Mouse (Mus musculus) MEL (cell line): ENCODE data around the gene Akap12.

Source experiments
- CTCF ChIP-seq, 3 experiments: IDR thresholded peaks in 2 of 3; conservative IDR thresholded peaks in 1 of 3; 2 replicates each; pipeline ENCODE4 v1.5.1; 2011 to 2012; ENCODE audit warnings: low read length in 3 of 3, low read depth in 2 of 3, mild to moderate bottlenecking in 2 of 3, improper control_type of control experiment in 1 of 3, inconsistent platforms in 1 of 3, mixed read lengths in 1 of 3, moderate library complexity in 1 of 3; ENCODE audit not compliant: control insufficient read depth in 1 of 3, insufficient read depth in 1 of 3, poor library complexity in 1 of 3, severe bottlenecking in 1 of 3
- EP300 ChIP-seq, 2 experiments: IDR thresholded peaks; 2 replicates each; pipeline ENCODE4 v1.6.1; 2011; ENCODE audit warnings: improper control_type of control experiment in 2 of 2, low read length in 2 of 2, low read depth in 1 of 2, mild to moderate bottlenecking in 1 of 2
- GATA1 ChIP-seq: IDR thresholded peaks from 2 replicates; pipeline ENCODE4 v1.6.1; 2011; ENCODE audit warnings: low read depth, low read length, improper control_type of control experiment
- MAFK ChIP-seq: IDR thresholded peaks from 2 replicates; pipeline ENCODE4 v1.6.1; 2011; ENCODE audit warnings: low read depth, mild to moderate bottlenecking, low read length, improper control_type of control experiment, borderline replicate concordance
- MEF2A ChIP-seq: IDR thresholded peaks from 2 replicates; pipeline ENCODE4 v1.6.1; 2014; ENCODE audit warnings: low read depth, mild to moderate bottlenecking, inconsistent platforms, low read length, improper control_type of control experiment; ENCODE audit not compliant: poor library complexity, insufficient replicate concordance, severe bottlenecking; ENCODE audit errors: extremely low read depth
- NELFE ChIP-seq: IDR thresholded peaks from 2 replicates; pipeline ENCODE4 v1.6.1; 2011; ENCODE audit warnings: low read depth, low read length, improper control_type of control experiment
- POLR2A ChIP-seq, 2 experiments: IDR thresholded peaks; 2 replicates each; pipeline ENCODE4 v1.6.1; 2011 to 2012; ENCODE audit warnings: low read length in 2 of 2, mild to moderate bottlenecking in 2 of 2, control low read depth in 1 of 2, improper control_type of control experiment in 1 of 2, low read depth in 1 of 2, moderate library complexity in 1 of 2; ENCODE audit not compliant: control insufficient read depth in 1 of 2, insufficient read depth in 1 of 2, poor library complexity in 1 of 2
- RCOR1 ChIP-seq: IDR thresholded peaks from 2 replicates; pipeline ENCODE4 v1.6.1; 2012; ENCODE audit warnings: low read depth, mild to moderate bottlenecking, inconsistent platforms, low read length, improper control_type of control experiment
- SIN3A ChIP-seq: IDR thresholded peaks from 2 replicates; pipeline ENCODE4 v1.6.1; 2012; ENCODE audit warnings: low read length, improper control_type of control experiment, inconsistent platforms
- UBTF ChIP-seq: IDR thresholded peaks from 2 replicates; pipeline ENCODE4 v1.6.1; 2012; ENCODE audit warnings: low read depth, mild to moderate bottlenecking, inconsistent platforms, low read length, improper control_type of control experiment, moderate library complexity, borderline replicate concordance; ENCODE audit not compliant: insufficient read depth

GRCm38 (mm10) chr10:4376461-4376860 is 110.3 kb downstream of the Akap12 start:
- no peak for TF ChIP-seq RCOR1
- TF ChIP-seq POLR2A (IDR thresholded peaks at IDR 0.05; ENCODE audit: control insufficient read depth in 1 of 2, insufficient read depth in 1 of 2, low read depth in 1 of 2, low read length in 2 of 2, poor library complexity in 1 of 2), result no peak
- TF ChIP-seq SIN3A, result no peak
- no peak for TF ChIP-seq MEF2A
- no peak for TF ChIP-seq GATA1
- TF ChIP-seq NELFE, result no peak
- no peak for TF ChIP-seq CTCF (IDR thresholded peaks at IDR 0.05 in 2 of 3, conservative IDR thresholded peaks at IDR 0.05 in 1 of 3; ENCODE audit: control insufficient read depth in 1 of 3, insufficient read depth in 1 of 3, low read depth in 2 of 3, low read length in 3 of 3, poor library complexity in 1 of 3, severe bottlenecking in 1 of 3)
- TF ChIP-seq MAFK, result no peak
- no peak for TF ChIP-seq UBTF
- no peak for TF ChIP-seq EP300 (IDR thresholded peaks at IDR 0.05; ENCODE audit: low read depth in 1 of 2, low read length in 2 of 2)
